Mouse (Mus musculus) intestine, postnatal 0 days (tissue): Measurements from ENCODE around the gene Rapgef2. TPM values are rescaled to one million over a fixed set of nuclear protein-coding genes. Genes with fewer than 3 reads are reported as not detected.

ENCODE experiments used
- ATAC-seq: fragments of 200-750 bp; cut with Nextera tagmentation; 2 replicates; pipeline ENCODE4 v1.8.0; 2017; ENCODE audit warnings: mild to moderate bottlenecking, moderate TSS enrichment, moderate library complexity
- H3K27ac ChIP-seq: fragments of 300-500 bp; sonication (generic); 2 replicates; pipeline ENCODE4 v1.5.1; 2014; ENCODE audit warnings: mild to moderate bottlenecking, low read depth, low read length, moderate library complexity
- H3K27me3 ChIP-seq: fragments of 300-500 bp; sonication (generic); replicated peaks from 2 replicates; pipeline ENCODE4 v1.6.1; 2014; ENCODE audit warnings: low read length, mixed read lengths; ENCODE audit not compliant: control insufficient read depth, insufficient read depth
- H3K36me3 ChIP-seq: fragments of 300-500 bp; sonication (generic); 2 replicates; pipeline ENCODE4 v1.6.1; 2014; ENCODE audit warnings: mild to moderate bottlenecking, moderate library complexity; ENCODE audit not compliant: control insufficient read depth, insufficient read depth
- H3K4me1 ChIP-seq: fragments of 300-500 bp; sonication (generic); replicated peaks from 2 replicates; pipeline ENCODE4 v1.6.1; 2014; ENCODE audit warnings: antibody characterized with exemption, low read length, mixed read lengths; ENCODE audit not compliant: control insufficient read depth, insufficient read depth
- H3K4me2 ChIP-seq: fragments of 300-500 bp; sonication (generic); replicated peaks from 2 replicates; pipeline ENCODE4 v1.6.1; 2014; ENCODE audit warnings: low read depth, mild to moderate bottlenecking, moderate library complexity
- H3K4me3 ChIP-seq: fragments of 300-500 bp; sonication (generic); 2 replicates; pipeline ENCODE4 v1.5.1; 2014; ENCODE audit warnings: low read depth, low read length
- H3K9ac ChIP-seq: fragments of 300-500 bp; sonication (generic); 2 replicates; pipeline ENCODE4 v1.6.1; 2014; ENCODE audit warnings: mild to moderate bottlenecking, low read depth, low read length
- H3K9me3 ChIP-seq: fragments of 300-500 bp; sonication (generic); 2 replicates; pipeline ENCODE4 v1.6.1; 2016; ENCODE audit warnings: mixed run types; ENCODE audit not compliant: control insufficient read depth
- CTCF ChIP-seq: sonication (generic); IDR thresholded peaks from 2 replicates; pipeline ENCODE4 v1.5.1; 2016; ENCODE audit warnings: low read depth, mild to moderate bottlenecking, control low read depth, antibody characterized with exemption, moderate library complexity
- WGBS: fragments of 180-500 bp; shearing (Covaris S2); extraction: QIAGEN DNeasy Blood & Tissue Kit; methylation state at CpG from one replicate; pipeline ENCODE4 v1.1.7; 2014; 5-methylcytosine and 5-hydroxymethylcytosine counted together
- polyA plus RNA-seq: library from polyadenylated mRNA; unstranded; fragments of >200 nt; fragmentation: Nextera tagmentation; extraction: Ambion mirVana; gene quantifications from 2 replicates; pipeline ENCODE4 v1.2.1, GENCODE M21; 2015

The Rapgef2 gene
- polyA plus RNA-seq, 1 experiment from 2014 or later = 3.2 TPM

- no peak overlapping the region for H3K27ac ChIP-seq
- 93% methylated on average over 3 of the region's 3 CpGs for WGBS
- no peaks in the 10 kb centered on the region for H3K9me3 ChIP-seq
- no peak overlapping the region for H3K4me3 ChIP-seq
- no peak overlapping the region for H3K9ac ChIP-seq
- no peak for TF ChIP-seq CTCF
- no peaks in the 10 kb centered on the region for H3K4me1 ChIP-seq
- ATAC-seq = no peak
- H3K36me3 ChIP-seq = peaks cover 69% of the 10 kb centered on the region
- no peak overlapping the region for H3K4me2 ChIP-seq
- H3K27me3 ChIP-seq = no peaks in the 10 kb centered on the region
Observed at GRCm38 (mm10) chr3:79083881-79084280, 202.4 kb downstream of the Rapgef2 start.

DNA sequence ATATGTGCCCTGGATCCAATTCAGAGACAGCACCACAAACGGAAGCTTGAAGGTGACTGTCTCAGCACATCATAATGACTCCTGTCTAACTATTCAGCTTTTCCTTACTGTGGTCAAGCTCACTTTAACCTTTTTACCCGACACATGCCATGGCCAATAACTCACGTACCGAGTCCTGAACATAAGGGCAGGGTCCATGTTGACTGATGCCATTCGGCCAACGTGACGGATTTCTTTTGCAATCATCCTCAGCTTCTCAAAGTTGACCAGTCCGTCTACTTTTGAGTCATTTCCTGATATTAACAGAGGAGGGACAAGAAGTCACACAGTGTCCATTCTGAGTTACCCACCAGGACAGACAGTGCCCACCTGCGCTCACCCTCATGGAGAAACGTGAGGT, 203.3 kb downstream of the Rapgef2 start:
- TF ChIP-seq CTCF = no peak
- no peak for ATAC-seq
- 92% methylated on average over 10 of the region's 10 CpGs for WGBS
- Histone ChIP-seq H3K27ac (no peak overlapping the region), H3K9me3 (no peaks in the 10 kb centered on the region), H3K27me3 (no peaks in the 10 kb centered on the region), H3K4me2 (no peak overlapping the region), H3K4me3 (no peak overlapping the region), H3K36me3 (peaks cover 72% of the 10 kb centered on the region), H3K4me1 (no peaks in the 10 kb centered on the region), H3K9ac (no peak overlapping the region)

GRCm38 (mm10) chr3:79079076-79079475, 207.2 kb downstream of the Rapgef2 start:
- no peaks in the 10 kb centered on the region for H3K4me1 ChIP-seq
- no peak for ATAC-seq
- H3K4me3 ChIP-seq = no peak overlapping the region
- H3K27me3 ChIP-seq = no peaks in the 10 kb centered on the region
- TF ChIP-seq CTCF = no peak
- no peak overlapping the region for H3K27ac ChIP-seq
- H3K36me3 ChIP-seq = peaks cover 58% of the 10 kb centered on the region
- H3K9ac ChIP-seq = no peak overlapping the region
- no peak overlapping the region for H3K4me2 ChIP-seq
- WGBS = 91% methylated on average over 3 of the region's 3 CpGs
- no peaks in the 10 kb centered on the region for H3K9me3 ChIP-seq

DNA sequence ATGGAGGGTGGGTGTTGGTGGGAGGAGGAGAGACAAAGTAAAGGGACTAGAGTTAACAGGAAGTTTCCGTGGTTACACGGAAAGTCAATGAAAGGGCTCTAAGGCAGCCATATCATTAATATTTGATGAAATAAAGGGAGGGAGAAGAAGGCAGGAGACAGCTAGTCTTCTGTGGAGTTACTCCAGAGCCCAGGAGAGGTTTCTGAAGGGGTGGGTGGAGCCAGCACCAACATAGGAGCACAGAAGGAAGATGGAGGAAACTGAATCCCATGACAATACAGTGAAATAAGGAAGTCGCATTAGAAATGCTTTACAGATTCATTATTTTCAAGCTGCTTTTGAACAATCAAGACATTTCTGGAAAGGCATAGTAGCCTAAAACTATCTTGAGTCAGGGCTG, 211.3 kb downstream of the Rapgef2 start:
- no peak overlapping the region for H3K27ac ChIP-seq
- WGBS = 90% methylated on average over 3 of the region's 3 CpGs

GRCm38 (mm10) chr3:79073541-79074244, 212.6 kb downstream of the Rapgef2 start:
- Histone ChIP-seq H3K9me3 (no peaks in the 10 kb centered on the region), H3K4me3 (no peak overlapping the region), H3K27me3 (no peaks in the 10 kb centered on the region), H3K27ac (no peak overlapping the region), H3K9ac (no peak overlapping the region), H3K4me1 (no peaks in the 10 kb centered on the region), H3K4me2 (no peak overlapping the region), H3K36me3 (peaks cover 27% of the 10 kb centered on the region)
- 90% methylated on average over 13 of the region's 13 CpGs for WGBS
- no peak for TF ChIP-seq CTCF
- ATAC-seq = no peak

More for the DNA sequence above, 211.3 kb downstream of the Rapgef2 start:
- no peak for ATAC-seq
- Histone ChIP-seq H3K9ac (no peak overlapping the region), H3K4me1 (no peaks in the 10 kb centered on the region), H3K36me3 (peaks cover 26% of the 10 kb centered on the region), H3K4me2 (no peak overlapping the region), H3K9me3 (no peaks in the 10 kb centered on the region), H3K27me3 (no peaks in the 10 kb centered on the region), H3K4me3 (no peak overlapping the region)
- no peak for TF ChIP-seq CTCF

DNA sequence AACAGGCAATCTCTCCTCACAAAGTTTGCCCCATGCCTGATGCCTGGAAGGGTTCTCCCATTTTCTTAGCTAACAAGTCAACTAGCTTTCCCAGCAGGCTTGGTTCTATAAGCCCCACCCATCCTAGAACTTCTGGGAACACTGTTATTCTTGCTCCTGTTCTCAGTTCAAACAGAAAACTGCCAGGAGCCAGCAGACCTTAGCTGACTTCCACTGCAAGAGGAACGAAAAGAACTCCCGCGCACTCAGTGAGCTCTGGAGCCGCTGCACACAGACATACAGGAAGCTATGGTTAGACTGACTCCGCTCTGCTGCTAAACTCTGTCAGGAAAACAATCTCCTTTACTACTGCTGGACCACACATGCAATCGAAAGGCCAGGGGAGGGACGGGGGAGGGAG, 214.8 kb downstream of the Rapgef2 start:
- no peaks in the 10 kb centered on the region for H3K27me3 ChIP-seq
- no peaks in the 10 kb centered on the region for H3K4me1 ChIP-seq
- H3K4me3 ChIP-seq = no peak overlapping the region
- no peak overlapping the region for H3K9ac ChIP-seq
- peaks cover 25% of the 10 kb centered on the region for H3K36me3 ChIP-seq
- no peak for ATAC-seq
- WGBS = 74% methylated on average over 5 of the region's 7 CpGs
- no peak overlapping the region for H3K27ac ChIP-seq
- no peak overlapping the region for H3K4me2 ChIP-seq
- H3K9me3 ChIP-seq = no peaks in the 10 kb centered on the region
- no peak for TF ChIP-seq CTCF
